Mouse (Mus musculus) ES-E14 (cell line): ENCODE data around the gene Cux2. TPM values are rescaled to one million over a fixed set of nuclear protein-coding genes. Genes with fewer than 3 reads are reported as not detected.
A peak's percentile ranks its signal among the peaks of the same experiment; 100 is the strongest.

Experiments
- DNase-seq: peaks from one replicate; pipeline ENCODE4 v3.0.0-alpha.2; 2013; ENCODE audit warnings: low read depth, low spot score
- H3K27ac ChIP-seq: 2 replicates; pipeline ENCODE4 v1.5.1; 2012; ENCODE audit warnings: low read depth, mild to moderate bottlenecking, low read length, moderate library complexity, mixed read lengths; ENCODE audit not compliant: poor library complexity, insufficient read depth, severe bottlenecking
- H3K36me3 ChIP-seq: 2 replicates; pipeline ENCODE4 v1.6.1; 2012; ENCODE audit warnings: mild to moderate bottlenecking, low read length, moderate library complexity, mixed read lengths; ENCODE audit not compliant: control insufficient read depth, poor library complexity, insufficient read depth, severe bottlenecking
- H3K4me1 ChIP-seq, 2 experiments: fragments of 150-350 bp in 1 of 2; sonication (generic) in 1 of 2; 2 replicates each; pipeline ENCODE4 v1.6.1; 2012; ENCODE audit warnings: low read length in 2 of 2, mild to moderate bottlenecking in 1 of 2, mixed read lengths in 1 of 2; ENCODE audit not compliant: control insufficient read depth in 2 of 2, insufficient read depth in 2 of 2, poor library complexity in 1 of 2
- H3K4me3 ChIP-seq, 2 experiments: fragments of 150-350 bp in 1 of 2; sonication (generic) in 1 of 2; 2 replicates each; pipeline ENCODE4 v1.5.1; 2012; ENCODE audit warnings: low read length in 2 of 2, low read depth in 1 of 2, mild to moderate bottlenecking in 1 of 2, mixed read lengths in 1 of 2; ENCODE audit not compliant: insufficient read depth in 1 of 2, poor library complexity in 1 of 2, severe bottlenecking in 1 of 2
- H3K9ac ChIP-seq: 2 replicates; pipeline ENCODE4 v1.6.1; 2012; ENCODE audit warnings: low read depth, mild to moderate bottlenecking, low read length, mixed read lengths; ENCODE audit not compliant: poor library complexity, insufficient read depth, severe bottlenecking
- H3K9me3 ChIP-seq: fragments of 150-350 bp; sonication (generic); 2 replicates; pipeline ENCODE4 v1.6.1; 2012; ENCODE audit warnings: low read depth, mild to moderate bottlenecking, low read length; ENCODE audit not compliant: control insufficient read depth, insufficient read depth
- CHD2 ChIP-seq: IDR thresholded peaks from 2 replicates; pipeline ENCODE4 v1.6.1; 2014; ENCODE audit warnings: mild to moderate bottlenecking, low read depth, low read length, inconsistent platforms
- HCFC1 ChIP-seq: IDR thresholded peaks from 2 replicates; pipeline ENCODE4 v1.6.1; 2012; ENCODE audit warnings: low read length, inconsistent platforms, borderline replicate concordance; ENCODE audit not compliant: insufficient read depth
- MAFK ChIP-seq: IDR thresholded peaks from 2 replicates; pipeline ENCODE4 v1.6.1; 2014; ENCODE audit warnings: mild to moderate bottlenecking, low read depth, low read length, inconsistent platforms; ENCODE audit not compliant: insufficient read depth
- ZC3H11A ChIP-seq: IDR thresholded peaks from 2 replicates; pipeline ENCODE4 v1.6.1; 2012; ENCODE audit warnings: low read depth, mild to moderate bottlenecking, inconsistent platforms, low read length, borderline replicate concordance
- ZNF384 ChIP-seq: IDR thresholded peaks from 2 replicates; pipeline ENCODE4 v1.6.1; 2012; ENCODE audit warnings: low read depth, low read length, inconsistent platforms
- in situ Hi-C, 2 experiments: fragments of 600-800 bp; cut with MboI; formaldehyde crosslinking; loops; one replicate each; pipeline ENCODE4 v1.15.1; 2025; ENCODE audit warnings: low sequenced_read_pairs in 2 of 2, inconsistent platforms in 1 of 2; ENCODE audit not compliant: unreplicated experiment in 2 of 2
- total RNA-seq: library from RNA; depleted of rRNA; stranded (reverse); fragments of 300-350 nt; gene quantifications from 2 replicates; pipeline ENCODE4 v1.2.3, GENCODE M21; 2012

Cux2 gene
- total RNA-seq, 1 experiment: 1.8 TPM

- H3K9me3 ChIP-seq: no peaks in the 10 kb centered on the region
- H3K27ac ChIP-seq: no peak overlapping the region
- no peaks in the 10 kb centered on the region for H3K36me3 ChIP-seq
- in situ Hi-C loops: no loop called here
- no peaks in the 10 kb centered on the region for H3K4me1 ChIP-seq
- H3K9ac ChIP-seq: no peak overlapping the region
- TF ChIP-seq MAFK (no peak), ZNF384 (no peak), CHD2 (no peak), ZC3H11A (no peak), HCFC1 (no peak)
- DNase-seq: no peak
- H3K4me3 ChIP-seq: no peak overlapping the region
These were observed 94.1 kb downstream of the Cux2 start for GRCm38 (mm10) chr5:121955806-121956205.

- no peaks in the 10 kb centered on the region for H3K36me3 ChIP-seq
- peaks cover 2 to 3% of the 10 kb centered on the region in 2 experiments; a peak in 1 of 4 replicates for H3K4me1 ChIP-seq
- no peak overlapping the region for H3K9ac ChIP-seq
- H3K9me3 ChIP-seq: no peaks in the 10 kb centered on the region
- no peak for DNase-seq
- TF ChIP-seq CHD2 (no peak), HCFC1 (no peak), MAFK (no peak), ZNF384 (no peak), ZC3H11A (no peak)
- in situ Hi-C loops: no loop called here
- no peak overlapping the region for H3K27ac ChIP-seq
- no peak overlapping the region for H3K4me3 ChIP-seq
These were observed 99.7 kb downstream of the Cux2 start for GRCm38 (mm10) chr5:121950175-121950574.

- Histone ChIP-seq H3K9me3 (no peaks in the 10 kb centered on the region), H3K4me1 (peaks cover 2 to 3% of the 10 kb centered on the region in 2 experiments; a peak in 1 of 4 replicates), H3K27ac (no peak overlapping the region), H3K9ac (no peak overlapping the region), H3K4me3 (no peak overlapping the region), H3K36me3 (no peaks in the 10 kb centered on the region)
- in situ Hi-C loops: loop anchor here in 1 of 2 experiments (10.0 kb wide), 1 partner anchor 106 kb away; the partner anchor contains the start of gene Cux2
- DNase-seq: no peak
- no peak for TF ChIP-seq ZC3H11A
- TF ChIP-seq ZNF384: no peak
- TF ChIP-seq CHD2: no peak
- no peak for TF ChIP-seq MAFK
- TF ChIP-seq HCFC1: no peak
These were observed 100.9 kb downstream of the Cux2 start for GRCm38 (mm10) chr5:121949050-121949443.

GRCm38 (mm10) chr5:121948302-121949049 lies 101.4 kb downstream of the Cux2 start:
- in situ Hi-C loops: loop anchor here in 1 of 2 experiments (10.0 kb wide), 1 partner anchor 106 kb away; the partner anchor contains the start of gene Cux2
- TF ChIP-seq MAFK: no peak
- H3K9ac ChIP-seq: peak overlapping the region; percentile 30; the same call in 1 of the 2 replicates
- peaks cover 2 to 3% of the 10 kb centered on the region in 2 experiments; a peak in 1 of 4 replicates for H3K4me1 ChIP-seq
- no peaks in the 10 kb centered on the region for H3K9me3 ChIP-seq
- H3K36me3 ChIP-seq: no peaks in the 10 kb centered on the region
- no peak overlapping the region for H3K27ac ChIP-seq
- H3K4me3 ChIP-seq: peak overlapping the region; percentile 41 to 51
- no peak for DNase-seq
